Mouse (Mus musculus): ENCODE measurements around the gene Yap1.

DNA sequence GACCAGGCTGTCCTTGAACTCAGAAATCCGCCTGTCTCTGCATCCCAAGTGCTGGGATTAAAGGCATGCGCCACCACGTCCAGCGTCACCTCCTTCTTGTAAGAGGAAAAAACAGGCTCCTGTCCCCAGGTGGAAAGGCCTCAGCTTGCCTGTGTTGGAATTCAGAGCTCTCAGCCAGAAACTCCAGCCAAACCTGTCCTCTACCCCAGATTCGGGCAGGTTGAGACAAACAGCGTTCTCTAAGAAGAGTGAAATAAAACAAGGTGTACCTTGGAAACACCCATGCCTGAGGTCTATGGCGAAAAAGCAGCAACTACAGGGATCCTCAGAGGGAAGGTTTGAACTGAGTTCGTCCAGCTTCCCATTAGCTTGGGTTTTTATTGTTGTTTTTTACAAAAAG, 103.4 kb downstream of the Yap1 start:
- no peak for TF ChIP-seq CTCF (IDR thresholded peaks at IDR 0.05; ENCODE audit: borderline replicate concordance, extremely low read depth, insufficient read depth, insufficient read length)
- TF ChIP-seq POLR2A (IDR thresholded peaks at IDR 0.05; ENCODE audit: borderline replicate concordance, extremely low read depth, insufficient read depth, insufficient read length, poor library complexity, severe bottlenecking) = no peak

Data from brain, embryonic 14.5 days (tissue).